Mouse (Mus musculus): ENCODE results near the gene Spi1. TPM values are rescaled to one million over a fixed set of nuclear protein-coding genes. Genes with fewer than 3 reads are reported as not detected.

The Spi1 gene
- polyA plus RNA-seq, 1 experiment from 2014 or later = 4.8 TPM

DNA sequence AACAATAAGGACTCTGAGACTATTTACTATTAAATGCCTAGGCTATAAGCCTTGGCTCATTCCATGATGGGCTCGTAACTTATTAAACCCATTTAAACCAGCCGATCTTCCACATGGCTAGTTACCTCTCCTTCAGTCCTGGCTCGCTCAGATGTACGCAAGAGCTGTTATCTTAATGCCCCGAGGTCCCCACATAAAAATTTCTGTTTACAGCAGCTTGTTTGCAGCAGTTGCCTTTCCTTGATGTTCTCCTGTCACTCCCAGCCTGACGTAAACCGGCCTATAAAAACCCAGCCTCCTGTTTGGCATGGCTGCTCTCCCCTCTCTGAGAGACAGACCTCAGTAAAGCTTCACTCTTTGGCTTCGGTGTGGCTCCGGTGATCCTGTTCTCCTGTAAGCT lies 34.8 kb upstream of the Spi1 start:
- Histone ChIP-seq H3K27ac (replicated peaks in 1 of 2; ENCODE audit: control insufficient read depth in 1 of 2, insufficient read depth in 1 of 2, low read depth in 2 of 2, low read length in 2 of 2) (no peak overlapping the region), H3K9ac (ENCODE audit: low read length) (no peak overlapping the region), H3K4me2 (ENCODE audit: low read length) (no peak overlapping the region), H3K9me3 (ENCODE audit: control insufficient read depth, low read length) (no peaks in the 10 kb centered on the region), H3K36me3 (ENCODE audit: control insufficient read depth, insufficient read depth, low read length) (peaks cover 12% of the 10 kb centered on the region; the same call in 1 of the 2 replicates), H3K4me1 (ENCODE audit: control insufficient read depth in 2 of 2, insufficient read depth in 2 of 2, low read length in 2 of 2) (peaks cover 8 to 9% of the 10 kb centered on the region in 2 experiments; a peak in 3 of 4 replicates), H3K4me3 (ENCODE audit: control insufficient read depth in 1 of 2, insufficient read depth in 1 of 2, low read depth in 1 of 2, low read length in 2 of 2) (no peak overlapping the region), H3K27me3 (ENCODE audit: control insufficient read depth, insufficient read depth, low read length) (no peaks in the 10 kb centered on the region)
- no peak for ATAC-seq (ENCODE audit: insufficient number of reproducible peaks, insufficient read depth, low FRiP score, low read depth)
- 76% methylated on average over 9 of the region's 9 CpGs for WGBS

DNA sequence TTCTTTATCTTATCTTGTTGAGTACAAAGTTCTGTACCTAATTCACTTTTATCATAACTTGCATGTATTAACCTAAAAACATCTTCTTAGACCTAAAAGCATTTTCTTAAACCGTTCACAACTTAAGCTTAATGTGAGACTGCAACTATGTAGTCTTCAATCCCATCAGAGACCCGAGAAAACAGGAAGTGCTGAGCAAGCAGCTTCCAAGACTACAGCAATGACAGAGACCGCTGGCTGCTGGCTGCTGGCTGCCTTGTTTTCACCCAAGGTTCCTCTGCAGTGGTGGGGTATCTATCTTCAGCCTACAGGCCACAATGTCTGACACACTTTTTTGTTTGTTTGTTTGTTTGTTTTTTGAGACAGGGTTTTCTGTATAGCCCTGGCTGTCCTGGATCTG lies 30.3 kb upstream of the Spi1 start:
- peaks cover 31% of the 10 kb centered on the region for H3K36me3 ChIP-seq (ENCODE audit: control insufficient read depth, insufficient read depth, low read length)
- H3K27me3 ChIP-seq (ENCODE audit: control insufficient read depth, insufficient read depth, low read length) = no peaks in the 10 kb centered on the region
- peaks cover 3 to 10% of the 10 kb centered on the region in 2 experiments; a peak in 3 of 4 replicates for H3K4me1 ChIP-seq (ENCODE audit: control insufficient read depth in 2 of 2, insufficient read depth in 2 of 2, low read length in 2 of 2)
- 68% methylated on average over 3 of the region's 3 CpGs for WGBS
- H3K9me3 ChIP-seq (ENCODE audit: control insufficient read depth, low read length) = no peaks in the 10 kb centered on the region
- no peak for ATAC-seq (ENCODE audit: insufficient number of reproducible peaks, insufficient read depth, low FRiP score, low read depth)
- H3K4me2 ChIP-seq (ENCODE audit: low read length) = no peak overlapping the region
- no peak overlapping the region for H3K27ac ChIP-seq (replicated peaks in 1 of 2; ENCODE audit: control insufficient read depth in 1 of 2, insufficient read depth in 1 of 2, low read depth in 2 of 2, low read length in 2 of 2)
- no peak overlapping the region for H3K9ac ChIP-seq (ENCODE audit: low read length)
- no peak overlapping the region for H3K4me3 ChIP-seq (ENCODE audit: control insufficient read depth in 1 of 2, insufficient read depth in 1 of 2, low read depth in 1 of 2, low read length in 2 of 2)

DNA sequence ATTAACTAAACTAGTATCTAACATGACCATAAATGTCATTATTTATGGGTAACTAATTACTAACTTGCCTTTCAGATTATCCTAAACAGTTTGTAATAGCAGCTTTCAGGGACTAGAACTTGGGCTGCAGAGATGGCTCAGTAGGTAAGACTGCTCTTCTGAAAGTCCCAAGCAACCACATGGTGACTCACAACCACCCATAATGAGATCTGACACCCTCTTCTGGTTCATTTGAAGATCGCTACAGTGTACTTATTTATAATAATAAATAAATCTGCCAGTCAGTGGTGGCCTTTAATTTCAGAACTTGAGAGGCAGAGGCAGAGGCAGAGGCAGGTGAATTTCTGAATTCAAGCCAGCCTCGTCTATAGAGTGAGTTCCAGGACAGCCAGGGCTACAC lies 29.4 kb upstream of the Spi1 start:
- Histone ChIP-seq H3K36me3 (ENCODE audit: control insufficient read depth, insufficient read depth, low read length) (peaks cover 39% of the 10 kb centered on the region), H3K4me3 (ENCODE audit: control insufficient read depth in 1 of 2, insufficient read depth in 1 of 2, low read depth in 1 of 2, low read length in 2 of 2) (no peak overlapping the region), H3K9me3 (ENCODE audit: control insufficient read depth, low read length) (no peaks in the 10 kb centered on the region), H3K9ac (ENCODE audit: low read length) (no peak overlapping the region), H3K27ac (replicated peaks in 1 of 2; ENCODE audit: control insufficient read depth in 1 of 2, insufficient read depth in 1 of 2, low read depth in 2 of 2, low read length in 2 of 2) (no peak overlapping the region), H3K4me1 (ENCODE audit: control insufficient read depth in 2 of 2, insufficient read depth in 2 of 2, low read length in 2 of 2) (peaks cover 3 to 10% of the 10 kb centered on the region in 2 experiments; a peak in 3 of 4 replicates), H3K27me3 (ENCODE audit: control insufficient read depth, insufficient read depth, low read length) (no peaks in the 10 kb centered on the region), H3K4me2 (ENCODE audit: low read length) (peak overlapping the region; percentile 59; the same call in 1 of the 2 replicates)
- WGBS = 59% methylated on average over 2 of the region's 2 CpGs
- ATAC-seq (ENCODE audit: insufficient number of reproducible peaks, insufficient read depth, low FRiP score, low read depth) = no peak

DNA sequence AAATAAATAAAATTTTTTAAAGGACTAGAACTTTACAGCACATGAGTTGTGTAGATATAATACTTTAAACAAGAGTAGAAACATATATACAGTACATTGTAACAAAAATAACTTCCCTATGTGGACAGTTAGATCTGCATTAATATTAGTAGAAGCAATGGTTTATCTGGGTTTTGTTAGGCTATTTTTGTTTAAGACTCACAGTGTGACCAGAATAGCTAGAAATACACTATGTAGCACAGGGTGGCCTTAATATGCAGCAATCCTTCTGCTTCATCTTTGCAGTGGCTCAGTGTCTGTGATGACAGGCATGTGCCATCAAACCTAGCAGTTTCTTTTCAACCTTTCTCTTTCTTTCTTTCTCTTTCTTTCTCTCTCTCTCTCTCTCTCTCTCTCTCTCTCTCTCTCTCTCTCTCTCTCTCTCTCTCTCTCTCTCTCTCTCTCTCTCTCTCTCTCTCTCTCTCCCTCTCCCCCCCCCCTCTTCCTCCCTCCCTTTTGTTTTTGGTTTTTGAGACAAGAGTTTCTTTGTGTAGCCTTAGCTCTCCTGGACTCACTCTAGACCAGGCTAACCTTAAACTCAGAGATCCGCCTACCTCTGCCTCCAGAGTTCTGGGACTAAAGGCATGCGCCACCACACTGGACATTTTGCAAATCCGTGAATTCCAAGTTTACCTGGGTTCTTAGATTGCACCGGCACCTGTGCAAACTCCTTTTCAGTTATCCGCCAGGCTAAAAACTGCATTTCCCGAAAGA lies 28.8 kb upstream of the Spi1 start:
- Histone ChIP-seq H3K36me3 (ENCODE audit: control insufficient read depth, insufficient read depth, low read length) (peaks cover 45% of the 10 kb centered on the region), H3K27me3 (ENCODE audit: control insufficient read depth, insufficient read depth, low read length) (no peaks in the 10 kb centered on the region), H3K4me2 (ENCODE audit: low read length) (peak overlapping the region; percentile 59), H3K4me3 (ENCODE audit: control insufficient read depth in 1 of 2, insufficient read depth in 1 of 2, low read depth in 1 of 2, low read length in 2 of 2) (peak overlapping the region; percentile 64 to 94), H3K4me1 (ENCODE audit: control insufficient read depth in 2 of 2, insufficient read depth in 2 of 2, low read length in 2 of 2) (peaks cover 3 to 10% of the 10 kb centered on the region in 2 experiments; a peak in 3 of 4 replicates), H3K27ac (replicated peaks in 1 of 2; ENCODE audit: control insufficient read depth in 1 of 2, insufficient read depth in 1 of 2, low read depth in 2 of 2, low read length in 2 of 2) (peak overlapping the region; percentile 45 to 81; a peak in 2 of 4 replicates), H3K9ac (ENCODE audit: low read length) (peak overlapping the region; percentile 79), H3K9me3 (ENCODE audit: control insufficient read depth, low read length) (no peaks in the 10 kb centered on the region)
- under 1% methylated on average over 6 of the region's 6 CpGs for WGBS
- ATAC-seq (ENCODE audit: insufficient number of reproducible peaks, insufficient read depth, low FRiP score, low read depth) = peak; percentile 23; the same call in 1 of the 2 replicates

GRCm38 (mm10) chr2:91053934-91054382 lies 28.2 kb upstream of the Spi1 start, which contains the start of gene Psmc3:
Gene Psmc3, plus strand, starts transcription at chr2:91054009.
- Histone ChIP-seq H3K27me3 (ENCODE audit: control insufficient read depth, insufficient read depth, low read length) (no peaks in the 10 kb centered on the region), H3K4me2 (ENCODE audit: low read length) (peak within 1 kb of the TSS; percentile 79), H3K4me3 (ENCODE audit: control insufficient read depth in 1 of 2, insufficient read depth in 1 of 2, low read depth in 1 of 2, low read length in 2 of 2) (peak within 1 kb of the TSS; percentile 64 to 94), H3K36me3 (ENCODE audit: control insufficient read depth, insufficient read depth, low read length) (peaks cover 51% of the 10 kb centered on the region), H3K9me3 (ENCODE audit: control insufficient read depth, low read length) (no peaks in the 10 kb centered on the region), H3K9ac (ENCODE audit: low read length) (peak within 1 kb of the TSS; percentile 79), H3K4me1 (ENCODE audit: control insufficient read depth in 2 of 2, insufficient read depth in 2 of 2, low read length in 2 of 2) (peaks cover 3 to 10% of the 10 kb centered on the region in 2 experiments; a peak in 3 of 4 replicates), H3K27ac (replicated peaks in 1 of 2; ENCODE audit: control insufficient read depth in 1 of 2, insufficient read depth in 1 of 2, low read depth in 2 of 2, low read length in 2 of 2) (peak within 1 kb of the TSS; percentile 81 to 91)
- peak; percentile 96 for ATAC-seq (ENCODE audit: insufficient number of reproducible peaks, insufficient read depth, low FRiP score, low read depth)
- under 1% methylated on average over 40 of the region's 40 CpGs for WGBS

DNA sequence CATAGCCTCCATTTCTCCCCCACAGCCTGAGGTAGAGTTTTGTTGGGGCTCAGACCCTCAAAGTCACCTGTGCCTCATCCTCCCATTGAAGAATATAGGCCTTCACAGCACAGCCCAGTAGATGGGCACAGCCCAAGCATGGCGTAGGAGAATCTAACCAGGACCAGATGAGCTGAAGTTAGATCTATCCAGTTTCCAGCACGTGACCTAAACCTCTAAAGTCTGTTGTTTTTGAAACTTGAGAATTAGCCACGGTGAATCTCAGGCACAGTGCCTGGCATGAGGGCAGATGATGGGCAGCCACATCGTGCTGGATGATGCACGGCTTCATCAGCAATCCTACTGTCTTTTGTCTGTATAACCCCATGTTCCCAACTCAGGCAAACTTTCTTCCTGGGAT lies 23.8 kb upstream of the Spi1 start:
- Histone ChIP-seq H3K9ac (ENCODE audit: low read length) (no peak overlapping the region), H3K27ac (replicated peaks in 1 of 2; ENCODE audit: control insufficient read depth in 1 of 2, insufficient read depth in 1 of 2, low read depth in 2 of 2, low read length in 2 of 2) (no peak overlapping the region), H3K4me2 (ENCODE audit: low read length) (no peak overlapping the region), H3K27me3 (ENCODE audit: control insufficient read depth, insufficient read depth, low read length) (no peaks in the 10 kb centered on the region), H3K4me1 (ENCODE audit: control insufficient read depth in 2 of 2, insufficient read depth in 2 of 2, low read length in 2 of 2) (peaks cover 21 to 34% of the 10 kb centered on the region in 2 experiments), H3K9me3 (ENCODE audit: control insufficient read depth, low read length) (no peaks in the 10 kb centered on the region), H3K4me3 (ENCODE audit: control insufficient read depth in 1 of 2, insufficient read depth in 1 of 2, low read depth in 1 of 2, low read length in 2 of 2) (no peak overlapping the region), H3K36me3 (ENCODE audit: control insufficient read depth, insufficient read depth, low read length) (peaks cover 71% of the 10 kb centered on the region)
- no peak for ATAC-seq (ENCODE audit: insufficient number of reproducible peaks, insufficient read depth, low FRiP score, low read depth)
- 92% methylated on average over 5 of the region's 5 CpGs for WGBS

DNA sequence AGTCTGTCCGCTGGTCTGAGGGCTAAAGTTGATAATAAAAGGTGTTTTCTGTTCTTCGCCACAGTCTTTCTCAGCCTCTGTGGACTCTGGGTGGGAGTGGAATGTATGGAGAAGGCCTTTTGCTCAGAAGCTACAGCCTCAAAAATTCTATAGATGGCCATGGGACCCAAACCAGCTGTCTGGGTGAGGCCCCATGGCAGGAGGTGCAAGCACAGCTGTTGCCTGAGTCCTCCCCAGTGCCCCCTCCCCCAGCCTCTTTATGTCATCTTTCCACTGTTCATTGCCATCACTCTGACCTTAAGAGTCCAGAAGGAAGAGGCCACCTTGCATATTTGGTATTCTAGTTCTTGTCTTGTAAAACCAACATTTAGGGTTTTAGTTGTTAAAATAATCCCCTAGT lies 22.8 kb upstream of the Spi1 start:
- H3K27ac ChIP-seq (replicated peaks in 1 of 2; ENCODE audit: control insufficient read depth in 1 of 2, insufficient read depth in 1 of 2, low read depth in 2 of 2, low read length in 2 of 2) = no peak overlapping the region
- peaks cover 81% of the 10 kb centered on the region for H3K36me3 ChIP-seq (ENCODE audit: control insufficient read depth, insufficient read depth, low read length)
- no peak overlapping the region for H3K4me2 ChIP-seq (ENCODE audit: low read length)
- peaks cover 21 to 34% of the 10 kb centered on the region in 2 experiments for H3K4me1 ChIP-seq (ENCODE audit: control insufficient read depth in 2 of 2, insufficient read depth in 2 of 2, low read length in 2 of 2)
- H3K27me3 ChIP-seq (ENCODE audit: control insufficient read depth, insufficient read depth, low read length) = no peaks in the 10 kb centered on the region
- WGBS = 100% methylated on average over 2 of the region's 2 CpGs
- no peak overlapping the region for H3K4me3 ChIP-seq (ENCODE audit: control insufficient read depth in 1 of 2, insufficient read depth in 1 of 2, low read depth in 1 of 2, low read length in 2 of 2)
- no peak for ATAC-seq (ENCODE audit: insufficient number of reproducible peaks, insufficient read depth, low FRiP score, low read depth)
- no peak overlapping the region for H3K9ac ChIP-seq (ENCODE audit: low read length)
- H3K9me3 ChIP-seq (ENCODE audit: control insufficient read depth, low read length) = no peaks in the 10 kb centered on the region
